Mouse (Mus musculus) left cerebral cortex, postnatal 25 days (tissue): ENCODE measurements at regions not wholly inside any gene's neighbourhood (a gene's known extent, or its start where the extent isn't known, plus 50 kb on each side); places are given as distances from the start of the nearest gene placed in this dataset.

Experiments used
- DNase-seq, 2 experiments: peaks; one replicate each; pipeline ENCODE4 v3.0.0; 2022; ENCODE audit warnings: low spot score in 2 of 2, mixed read lengths in 1 of 2
- intact Hi-C: fragments of 180-260 bp; cut with DNase I; formaldehyde crosslinking; loops from one replicate; pipeline ENCODE4 v1.15.1; 2025

DNA sequence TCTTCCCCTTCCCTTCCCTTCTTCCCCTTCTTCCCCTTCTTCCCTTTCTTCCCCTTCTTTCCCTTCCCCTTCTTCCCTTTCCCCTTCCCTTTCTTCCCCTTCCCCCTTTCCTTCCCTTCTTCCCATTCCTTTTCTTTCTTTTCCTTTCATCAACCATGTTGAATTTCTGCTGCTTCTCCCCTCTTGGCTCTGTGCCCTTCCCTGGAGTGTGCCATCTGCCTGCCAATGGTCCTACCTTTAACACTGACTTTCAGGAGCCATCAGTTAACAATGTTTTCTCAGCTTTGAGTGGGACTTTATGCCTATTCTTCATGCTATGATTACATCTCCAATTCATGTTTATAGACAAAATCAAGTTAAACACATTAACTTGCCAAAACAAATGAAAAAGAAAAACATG, 401.8 kb upstream of the Pcdh7 start:
- no peak for DNase-seq
- intact Hi-C loops, result no loop called here

DNA sequence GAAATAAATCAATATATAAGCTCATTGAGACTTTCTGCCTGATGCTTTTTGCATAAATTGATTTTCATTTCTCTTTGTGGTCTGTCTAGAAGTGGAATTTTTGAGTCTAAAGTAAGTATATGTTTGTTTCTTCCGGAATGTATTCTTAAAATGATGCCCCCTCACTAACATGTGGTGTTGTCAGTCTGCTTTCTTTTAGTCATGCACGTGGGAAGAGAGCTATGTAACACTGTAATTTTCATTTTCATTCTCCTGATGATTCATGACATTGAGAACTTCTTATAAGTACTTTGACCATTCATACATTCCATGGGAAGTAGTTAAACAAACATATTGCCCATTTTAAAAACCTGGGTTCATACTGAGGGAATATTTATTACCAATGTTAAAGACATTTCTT, 397.7 kb upstream of the Pcdh7 start:
- DNase-seq, result peak in 1 of 2 experiments; percentile 55
- intact Hi-C loops, result no loop called here

DNA sequence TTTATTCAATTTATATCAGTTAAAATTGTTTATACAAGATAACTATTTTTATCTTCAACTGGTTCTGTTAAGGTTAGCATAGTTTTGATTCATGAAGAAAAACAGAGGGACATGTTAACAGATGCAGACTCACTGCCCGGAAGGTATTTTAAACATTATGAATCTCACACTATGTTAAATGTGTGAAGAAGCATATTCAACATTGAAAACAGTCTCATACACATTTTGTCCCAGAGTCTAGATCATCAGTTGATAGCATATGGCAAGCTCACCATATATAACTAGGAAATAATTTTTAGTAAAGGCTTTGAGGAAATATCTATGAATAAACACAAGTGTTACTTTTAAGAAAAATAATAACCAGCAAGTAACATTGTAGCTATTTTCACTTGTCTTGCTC, 382.1 kb upstream of the Pcdh7 start:
- intact Hi-C loops, result no loop called here
- peak in 1 of 2 experiments; percentile 29 for DNase-seq
